Mouse (Mus musculus) spleen, postnatal 36 days (tissue): Measurements from ENCODE around the gene Usp45.
"Not testable (repeated sequence)": the region's sequence is repeated elsewhere in the genome, so short reads cannot be mapped to it uniquely, and the experiment has no call there.

ENCODE experiments used
- DNase-seq, 2 experiments: peaks; one replicate each; pipeline ENCODE4 v3.0.0; 2022; ENCODE audit warnings: low spot score in 2 of 2, mixed read lengths in 1 of 2

The Usp45 gene

GRCm38 (mm10) chr4:21766863-21767304, at the start of gene Usp45, which contains the start of gene Tstd3:
Usp45 (plus strand) TSS chr4:21767156.
Tstd3 (minus strand) TSS chr4:21767212.
- DNase-seq: peak; percentile 66 to 74

GRCm38 (mm10) chr4:21722752-21723334, 44.1 kb upstream of the Usp45 start:
- no peak for DNase-seq

GRCm38 (mm10) chr4:21726912-21727614, 39.9 kb upstream of the Usp45 start:
- DNase-seq: peak; percentile 15 to 50

DNA sequence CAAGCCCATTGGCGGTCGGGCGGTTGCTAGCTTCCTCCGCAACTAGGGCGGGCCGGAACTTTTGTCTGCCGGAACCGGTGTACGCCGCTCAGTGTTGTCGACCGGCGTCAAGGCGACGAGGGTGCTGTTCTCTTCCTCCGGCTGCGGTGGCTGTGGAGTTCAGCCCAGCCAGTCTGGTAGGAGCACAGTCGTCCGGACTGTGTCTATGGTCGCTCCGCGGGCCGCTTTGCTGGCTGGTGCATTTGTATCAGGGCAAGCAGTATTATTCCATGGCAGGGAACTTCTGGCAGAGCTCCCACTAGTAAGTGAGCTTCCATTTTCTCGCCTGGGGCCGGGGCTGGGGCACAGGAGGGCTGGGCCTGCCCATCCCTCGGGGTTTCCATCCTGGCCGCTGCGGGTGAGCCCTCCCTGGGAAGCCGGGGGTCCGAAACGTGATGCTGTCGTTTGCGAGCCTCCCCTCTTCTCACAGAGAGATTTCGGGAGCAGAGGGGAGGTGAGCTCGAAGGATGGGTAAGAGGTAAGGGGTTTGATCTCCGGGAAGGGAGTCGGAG, 39.3 kb upstream of the Usp45 start, which contains the start of gene Ccnc:
Gene Ccnc, plus strand, starts transcription at position 87 of the 551 bp plus-strand sequence.
- DNase-seq: peak; percentile 88

DNA sequence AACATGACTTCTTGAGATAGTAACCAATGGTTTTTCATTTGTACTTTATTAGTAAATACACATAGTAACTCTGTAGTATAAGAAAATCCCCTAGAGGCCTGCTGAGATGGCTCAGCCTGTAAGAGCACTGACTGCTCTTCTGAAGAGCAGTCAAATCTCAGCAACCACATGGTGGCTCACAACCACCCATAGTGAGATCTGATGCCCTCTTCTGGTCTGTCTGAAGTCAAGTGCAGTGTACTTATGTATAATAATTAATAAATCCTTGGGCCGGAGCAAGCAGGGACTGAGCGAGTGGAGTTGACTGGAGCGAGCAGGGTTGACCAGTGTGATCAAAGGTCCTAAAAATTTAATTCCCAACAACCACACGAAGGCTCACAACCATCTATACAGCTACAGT, 27.8 kb upstream of the Usp45 start:
- no peak for DNase-seq

DNA sequence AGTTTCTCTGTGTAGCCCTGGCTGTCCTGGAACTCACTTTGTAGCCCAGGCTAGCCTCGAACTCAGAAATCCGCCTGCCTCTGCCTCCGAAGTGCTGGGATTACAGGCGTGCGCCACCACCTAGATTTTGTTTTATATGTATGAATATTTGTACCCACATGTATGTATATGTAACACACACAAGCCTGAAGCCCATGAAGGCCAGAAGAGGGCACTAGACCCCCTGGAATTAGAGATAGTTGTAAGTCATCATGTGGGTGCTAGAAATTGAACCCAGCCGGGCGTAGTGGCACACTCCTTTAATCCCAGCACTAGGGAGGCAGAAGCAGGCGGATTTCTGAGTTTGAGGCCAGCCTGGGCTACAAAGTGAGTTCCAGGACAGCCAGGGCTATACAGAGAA, 22.8 kb upstream of the Usp45 start:
- DNase-seq: not testable (repeated sequence)

- DNase-seq: no peak
Observed at GRCm38 (mm10) chr4:21745723-21746122, 21.2 kb upstream of the Usp45 start.

- peak; percentile 57 to 67 for DNase-seq
Observed at GRCm38 (mm10) chr4:21755123-21755789, 11.7 kb upstream of the Usp45 start.

- DNase-seq: no peak
Observed at GRCm38 (mm10) chr4:21758860-21759259, 8.1 kb upstream of the Usp45 start.

GRCm38 (mm10) chr4:21761416-21762160, 5.4 kb upstream of the Usp45 start:
- DNase-seq: no peak

- DNase-seq: no peak
Observed at GRCm38 (mm10) chr4:21763827-21764226, 3.1 kb upstream of the Usp45 start.

DNA sequence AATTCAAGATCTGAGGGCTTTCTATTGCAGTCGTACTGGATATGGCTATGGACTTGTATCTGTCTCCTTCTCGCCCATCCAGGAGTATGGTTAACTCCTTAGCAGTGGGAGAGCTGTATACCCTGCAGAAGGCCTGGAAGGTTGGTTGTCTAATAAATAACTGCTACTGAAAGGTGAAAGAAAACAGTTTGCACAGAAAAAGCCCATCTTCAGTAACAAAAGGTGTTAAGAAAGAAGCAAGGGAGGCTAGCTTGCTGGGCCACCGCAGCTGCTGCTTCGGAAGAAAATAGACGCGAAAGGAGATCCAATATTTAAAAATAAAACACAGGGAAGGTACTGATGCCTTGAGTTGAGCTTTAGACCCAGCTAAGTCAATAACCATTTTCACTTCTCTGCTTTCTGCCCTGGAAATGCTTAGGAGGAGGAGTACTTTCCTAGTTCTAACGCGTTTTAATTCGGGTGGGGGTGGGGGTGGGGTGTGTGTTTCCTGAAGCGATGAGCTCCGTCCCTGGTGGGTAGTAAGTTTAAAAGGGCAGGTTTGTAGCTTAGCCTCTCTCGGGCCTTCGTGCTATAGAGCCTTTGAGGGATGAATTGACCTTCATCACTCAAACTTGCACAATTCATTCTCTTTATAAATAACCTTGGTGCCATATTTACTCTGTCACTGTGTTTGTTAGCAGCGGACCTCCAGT, 639 bp upstream of the Usp45 start:
- no peak for DNase-seq

GRCm38 (mm10) chr4:21771064-21771463, 4.1 kb downstream of the Usp45 start:
- DNase-seq: no peak

GRCm38 (mm10) chr4:21772306-21772705, 5.3 kb downstream of the Usp45 start:
- no peak for DNase-seq

- peak; percentile 87 to 91 for DNase-seq
Observed at GRCm38 (mm10) chr4:21776091-21776945, 9.4 kb downstream of the Usp45 start.

DNA sequence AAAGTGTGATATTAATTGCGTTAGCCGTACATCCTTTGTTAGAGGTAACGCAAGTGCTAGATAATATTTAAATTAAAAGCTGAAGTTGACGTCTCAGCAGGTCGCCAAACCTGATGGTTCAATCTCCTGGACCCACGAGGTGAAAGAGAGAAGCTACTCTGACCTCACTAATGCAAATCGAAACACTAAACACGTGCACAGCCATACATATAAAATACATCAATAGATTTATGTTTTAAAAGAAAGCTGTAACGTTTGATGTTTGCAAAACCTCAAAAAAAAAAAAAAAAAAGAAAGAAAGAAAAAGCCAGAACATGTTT, 9.9 kb downstream of the Usp45 start:
- DNase-seq: no peak

DNA sequence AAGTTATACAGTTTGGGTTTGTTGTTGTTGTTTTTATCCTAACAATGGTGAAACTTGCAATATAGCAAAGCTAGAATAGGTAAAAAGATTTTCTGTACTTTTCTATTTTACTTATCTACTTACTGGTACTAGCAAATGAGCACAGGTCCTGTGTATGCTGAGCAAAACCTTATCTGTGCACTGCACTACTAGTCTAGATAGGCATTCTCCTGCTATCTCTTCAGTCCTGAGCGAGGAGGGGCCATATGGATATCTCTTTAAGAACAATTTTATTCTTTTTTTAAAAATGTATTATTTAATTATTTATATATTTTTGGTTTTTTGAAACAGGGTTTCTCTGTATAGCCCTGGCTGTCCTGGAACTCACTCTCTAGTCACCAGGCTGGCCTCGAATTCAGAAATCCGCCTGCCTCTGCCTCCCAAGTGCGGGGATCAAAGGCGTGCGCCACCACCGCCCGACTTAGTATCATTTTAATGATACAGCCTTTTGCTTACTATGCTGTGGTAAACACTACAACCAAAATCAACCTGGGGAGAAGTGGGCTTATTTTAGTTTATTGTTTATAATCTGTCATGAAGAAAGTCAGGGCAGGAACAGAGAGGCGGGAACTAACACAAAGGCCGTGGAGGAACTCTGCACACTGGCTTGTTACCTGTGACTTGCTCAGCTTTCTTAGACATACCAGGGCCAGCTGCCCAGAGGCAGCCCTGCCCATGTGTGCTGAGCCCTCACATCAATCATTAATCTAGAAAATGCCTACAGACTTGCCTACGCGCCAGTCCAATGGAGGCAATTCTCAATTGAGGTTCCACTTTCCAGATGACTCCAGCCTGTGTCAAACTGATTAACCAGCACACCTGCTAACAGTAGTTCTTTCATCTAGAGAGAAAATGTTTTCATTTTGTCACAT, 14.1 kb downstream of the Usp45 start:
- DNase-seq: no peak

DNA sequence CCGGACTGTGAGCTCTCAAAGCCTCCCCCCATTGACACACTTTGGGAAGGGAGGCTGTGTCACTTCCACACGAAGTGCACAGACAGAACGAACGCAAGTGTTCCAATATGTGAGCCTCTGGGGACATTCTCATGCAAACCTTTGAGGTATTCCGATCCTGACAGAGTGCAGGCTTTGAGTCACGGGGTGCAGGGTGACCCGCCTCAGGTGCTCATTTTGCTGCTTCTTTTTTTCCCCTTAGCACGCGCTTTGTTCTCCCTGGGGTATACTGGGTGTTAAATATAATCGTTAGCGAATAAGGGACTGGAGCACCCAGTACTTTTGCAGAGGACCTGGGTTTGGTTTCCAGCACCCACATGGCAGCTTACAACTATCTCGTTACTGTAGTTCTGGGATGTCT, 19.3 kb downstream of the Usp45 start:
- DNase-seq: no peak

DNA sequence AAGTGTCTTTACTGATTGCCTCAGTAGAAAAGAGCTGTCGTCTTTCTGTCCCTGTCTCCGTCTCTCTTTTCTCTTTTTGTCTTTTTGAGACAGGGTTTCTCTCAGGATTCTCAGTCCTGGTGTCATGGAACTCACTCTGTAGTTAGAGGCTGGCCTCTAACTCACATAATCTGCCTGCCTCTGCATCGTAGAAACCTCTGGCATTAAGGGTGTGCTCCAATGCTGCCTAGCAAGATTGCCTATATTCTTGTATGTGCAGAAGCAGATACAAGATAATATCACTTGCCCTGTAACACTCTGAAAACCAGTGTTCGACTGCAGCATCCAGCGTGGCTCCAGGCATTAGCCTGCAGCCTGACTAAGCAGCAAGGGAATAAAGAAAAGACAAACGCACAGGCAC, 21.9 kb downstream of the Usp45 start:
- no peak for DNase-seq
